Mouse (Mus musculus): ENCODE measurements at regions not wholly inside any gene's neighbourhood (a gene's known extent, or its start where the extent isn't known, plus 50 kb on each side); places are given as distances from the start of the nearest gene placed in this dataset.

- DNase-seq (ENCODE audit: inconsistent age in 2 of 2, low spot score in 1 of 2) = no peak
Measured at GRCm38 (mm10) chr8:57134726-57135125, 186.1 kb upstream of the Hand2 start.

GRCm38 (mm10) chr8:57148036-57148435, 172.7 kb upstream of the Hand2 start:
- DNase-seq (ENCODE audit: inconsistent age in 2 of 2, low spot score in 1 of 2) = no peak

- peak in 1 of 2 experiments; percentile 75 for DNase-seq (ENCODE audit: inconsistent age in 2 of 2, low spot score in 1 of 2)
Measured at GRCm38 (mm10) chr8:57191153-57191552, 129.6 kb upstream of the Hand2 start.

- no peak for DNase-seq (ENCODE audit: inconsistent age in 2 of 2, low spot score in 1 of 2)
Measured at GRCm38 (mm10) chr8:57200280-57200679, 120.5 kb upstream of the Hand2 start.

- DNase-seq (ENCODE audit: inconsistent age in 2 of 2, low spot score in 1 of 2) = no peak
Measured at GRCm38 (mm10) chr8:57209584-57209983, 111.2 kb upstream of the Hand2 start.

- no peak for DNase-seq (ENCODE audit: inconsistent age in 2 of 2, low spot score in 1 of 2)
Measured at GRCm38 (mm10) chr8:57213066-57213465, 107.7 kb upstream of the Hand2 start.

GRCm38 (mm10) chr8:57213982-57214930, 106.5 kb upstream of the Hand2 start:
- DNase-seq (ENCODE audit: inconsistent age in 2 of 2, low spot score in 1 of 2) = no peak

GRCm38 (mm10) chr8:57230594-57230993, 90.2 kb upstream of the Hand2 start:
- DNase-seq (ENCODE audit: inconsistent age in 2 of 2, low spot score in 1 of 2) = no peak

- DNase-seq (ENCODE audit: inconsistent age in 2 of 2, low spot score in 1 of 2) = peak; percentile 18 to 76
Measured at GRCm38 (mm10) chr8:57242301-57242700, 78.5 kb upstream of the Hand2 start.

GRCm38 (mm10) chr8:57249061-57249460, 71.7 kb upstream of the Hand2 start:
- DNase-seq (ENCODE audit: inconsistent age in 2 of 2, low spot score in 1 of 2) = no peak

Measured in adrenal gland, adult (tissue).